Mouse (Mus musculus): ENCODE results near the gene Rfc5.

GRCm38 (mm10) chr5:117390895-117391294 lies 2.0 kb upstream of the Rfc5 start:
- no peak for TF ChIP-seq CTCF (IDR thresholded peaks at IDR 0.05; ENCODE audit: low read depth)
- TF ChIP-seq EP300 (IDR thresholded peaks at IDR 0.05; ENCODE audit: low read depth), result no peak

Measured in liver, postnatal 0 days (tissue).